ENCODE assay signal across 9 mouse cellular contexts in the genomic region with DNA sequence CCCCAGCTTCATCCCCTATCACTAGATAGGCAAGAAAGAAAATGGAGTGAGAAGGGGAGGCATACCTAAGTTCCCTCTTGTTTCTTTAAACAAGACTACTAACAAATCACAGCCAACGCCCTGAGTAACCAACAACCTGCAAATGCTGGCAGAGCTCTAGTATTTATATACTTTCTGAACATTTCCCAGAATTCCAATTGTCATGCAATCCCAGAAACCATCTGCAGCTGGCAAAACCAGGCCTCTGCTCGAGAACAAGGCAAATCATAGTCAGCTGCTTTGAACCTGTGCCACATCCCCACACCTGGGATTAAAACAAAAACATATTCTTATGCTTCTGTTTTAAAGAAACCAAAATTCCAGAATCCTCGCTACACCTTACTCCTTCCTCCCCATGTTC. TPM values are rescaled to one million over a fixed set of nuclear protein-coding genes. Genes with fewer than 3 reads are reported as not detected.
DNase-seq lines count a peak whose midpoint lies in the region; ATAC-seq lines count a peak whose summit lies in the region.
"Had no signal": no experiment of that assay in that cellular context is flagged by ENCODE, and none has a peak within 500 bp of the region (broad histone marks: within the 10 kb centered on the region; RNA-seq: fewer than 3 reads in every experiment).

No protein-coding gene starts in this region.

- 85% methylated on average over 3 of the region's 3 CpGs for WGBS in kidney, embryonic 14.5 days
- 90% methylated on average over 3 of the region's 3 CpGs for WGBS in embryonic facial prominence, embryonic 10.5 days
- 86% methylated on average over 3 of the region's 3 CpGs for WGBS in hindbrain, embryonic 16.5 days
- WGBS in midbrain, embryonic 14.5 days: 88% methylated on average over 3 of the region's 3 CpGs

- no peak overlapping the region for H3K27ac ChIP-seq in kidney, embryonic 14.5 days (ENCODE audit: low read depth, low read length)
- no peak overlapping the region for H3K27ac ChIP-seq in embryonic facial prominence, embryonic 10.5 days (replicated peaks)
- no peak overlapping the region for H3K27ac ChIP-seq in hindbrain, embryonic 16.5 days (ENCODE audit: low read depth, low read length)
- H3K27ac ChIP-seq in midbrain, embryonic 14.5 days (replicated peaks; ENCODE audit: low read depth, low read length): no peak overlapping the region

- H3K4me3 ChIP-seq in kidney, embryonic 14.5 days (ENCODE audit: low read length): peak overlapping the region; percentile 77
- H3K4me3 ChIP-seq in embryonic facial prominence, embryonic 10.5 days: peak overlapping the region; percentile 71
- H3K4me3 ChIP-seq in hindbrain, embryonic 16.5 days (ENCODE audit: low read length): peak overlapping the region; percentile 78; the same call in 1 of the 2 replicates
- peak overlapping the region; percentile 76 for H3K4me3 ChIP-seq in midbrain, embryonic 14.5 days (replicated peaks; ENCODE audit: low read depth, low read length)

- no peaks in the 10 kb centered on the region; the same call in 1 of the 2 replicates for H3K27me3 ChIP-seq in kidney, embryonic 14.5 days (ENCODE audit: control insufficient read depth, insufficient read depth, low read length)
- peaks cover 27% of the 10 kb centered on the region for H3K27me3 ChIP-seq in embryonic facial prominence, embryonic 10.5 days (replicated peaks; ENCODE audit: low read depth, poor library complexity, severe bottlenecking)
- peaks cover 4% of the 10 kb centered on the region for H3K27me3 ChIP-seq in hindbrain, embryonic 16.5 days (replicated peaks; ENCODE audit: control insufficient read depth, insufficient read depth, low read length)
- H3K27me3 ChIP-seq in midbrain, embryonic 14.5 days (ENCODE audit: control insufficient read depth, insufficient read depth, low read length): 0 out of 2 replicates have a peak, but pooled peaks cover 9% of the 10 kb centered on the region

- peaks cover 17% of the 10 kb centered on the region for H3K36me3 ChIP-seq in kidney, embryonic 14.5 days (ENCODE audit: control insufficient read depth, insufficient read depth, low read length)
- peaks cover 31% of the 10 kb centered on the region for H3K36me3 ChIP-seq in embryonic facial prominence, embryonic 10.5 days (replicated peaks)
- peaks cover 11% of the 10 kb centered on the region for H3K36me3 ChIP-seq in hindbrain, embryonic 16.5 days (ENCODE audit: control insufficient read depth, insufficient read depth, low read length)
- peaks cover 17% of the 10 kb centered on the region for H3K36me3 ChIP-seq in midbrain, embryonic 14.5 days (ENCODE audit: control insufficient read depth, insufficient read depth, low read length)

- H3K9me3 ChIP-seq in kidney, embryonic 14.5 days (ENCODE audit: control insufficient read depth, low read length): no peaks in the 10 kb centered on the region
- H3K9me3 ChIP-seq in embryonic facial prominence, embryonic 10.5 days: no peaks in the 10 kb centered on the region
- H3K9me3 ChIP-seq in hindbrain, embryonic 16.5 days (ENCODE audit: control insufficient read depth, low read length): no peaks in the 10 kb centered on the region
- H3K9me3 ChIP-seq in midbrain, embryonic 14.5 days (ENCODE audit: control insufficient read depth, low read length): no peaks in the 10 kb centered on the region

- no peak for ATAC-seq in kidney, embryonic 14.5 days (ENCODE audit: low FRiP score, low TSS enrichment)
- no peak for ATAC-seq in hindbrain, embryonic 16.5 days
- no peak for ATAC-seq in midbrain, embryonic 14.5 days (ENCODE audit: low FRiP score, low TSS enrichment)

- H3K9ac ChIP-seq in kidney, embryonic 14.5 days (ENCODE audit: low read depth, low read length): no peak overlapping the region
- no peak overlapping the region for H3K9ac ChIP-seq in hindbrain, embryonic 16.5 days (ENCODE audit: low read depth, low read length)
- no peak overlapping the region for H3K9ac ChIP-seq in midbrain, embryonic 14.5 days (replicated peaks; ENCODE audit: low read length)

- peak overlapping the region; percentile 68 for H3K4me2 ChIP-seq in kidney, embryonic 14.5 days (replicated peaks; ENCODE audit: low read depth, low read length)
- H3K4me2 ChIP-seq in hindbrain, embryonic 16.5 days (ENCODE audit: low read length): peak overlapping the region; percentile 77
- H3K4me2 ChIP-seq in midbrain, embryonic 14.5 days (ENCODE audit: low read length): peak overlapping the region; percentile 74

- no peak for DNase-seq in kidney, postnatal 36 days
- DNase-seq in embryonic facial prominence, embryonic 10.5 days (ENCODE audit: low spot score): no peak
- DNase-seq in midbrain, embryonic 14.5 days: no peak
- DNase-seq in right cerebral cortex, postnatal 25 days: no peak
- DNase-seq in spleen, adult 12 weeks (ENCODE audit: low spot score): no peak
- DNase-seq in lung, postnatal 4 days: no peak
- DNase-seq: cerebellum, postnatal 36 days had no signal

- H3K4me1 ChIP-seq in kidney, embryonic 14.5 days (ENCODE audit: control insufficient read depth, insufficient read depth, low read length): peaks cover 8% of the 10 kb centered on the region; the same call in 1 of the 2 replicates
- H3K4me1 ChIP-seq in embryonic facial prominence, embryonic 10.5 days: peaks cover 14% of the 10 kb centered on the region
- H3K4me1 ChIP-seq in hindbrain, embryonic 16.5 days (ENCODE audit: control insufficient read depth, insufficient read depth, low read depth, low read length): peaks cover 10% of the 10 kb centered on the region
- H3K4me1 ChIP-seq in midbrain, embryonic 14.5 days (ENCODE audit: control insufficient read depth, insufficient read depth, low read length): peaks cover 9% of the 10 kb centered on the region

RNA-seq across cellular contexts. Expression of a gene that starts 1.5 kb away (rescaled TPM):
- polyA plus RNA-seq in kidney, embryonic 14.5 days (2014; fragmentation: Nextera tagmentation; extraction: Ambion mirVana): 114 and 123 TPM in 2 replicates
- polyA plus RNA-seq in embryonic facial prominence, embryonic 10.5 days (2016; fragmentation: Nextera tagmentation; extraction: Ambion mirVana): 100 and 105 TPM in 2 replicates
- 115 and 126 TPM in 2 replicates for polyA plus RNA-seq in hindbrain, embryonic 16.5 days (2015; fragmentation: Nextera tagmentation; extraction: Ambion mirVana)
- 120 and 132 TPM in 2 replicates for polyA plus RNA-seq in midbrain, embryonic 14.5 days (2014; fragmentation: Nextera tagmentation; extraction: Ambion mirVana)

RNA-seq across cellular contexts. Expression of a gene that starts 5.6 kb away (rescaled TPM):
- polyA plus RNA-seq in kidney, embryonic 14.5 days (2014; fragmentation: Nextera tagmentation; extraction: Ambion mirVana): 74.4 and 87.9 TPM in 2 replicates
- 106 and 107 TPM in 2 replicates for polyA plus RNA-seq in embryonic facial prominence, embryonic 10.5 days (2016; fragmentation: Nextera tagmentation; extraction: Ambion mirVana)
- polyA plus RNA-seq in hindbrain, embryonic 16.5 days (2015; fragmentation: Nextera tagmentation; extraction: Ambion mirVana): 92.3 and 101 TPM in 2 replicates
- polyA plus RNA-seq in midbrain, embryonic 14.5 days (2014; fragmentation: Nextera tagmentation; extraction: Ambion mirVana): 92.6 and 98.9 TPM in 2 replicates

RNA-seq across cellular contexts. Expression of a gene that starts 12.4 kb away (rescaled TPM):
- 43.7 and 58.1 TPM in 2 replicates for polyA plus RNA-seq in kidney, embryonic 14.5 days (2014; fragmentation: Nextera tagmentation; extraction: Ambion mirVana)
- 52.0 and 57.5 TPM in 2 replicates for polyA plus RNA-seq in embryonic facial prominence, embryonic 10.5 days (2016; fragmentation: Nextera tagmentation; extraction: Ambion mirVana)
- 42.7 and 47.9 TPM in 2 replicates for polyA plus RNA-seq in hindbrain, embryonic 16.5 days (2015; fragmentation: Nextera tagmentation; extraction: Ambion mirVana)
- polyA plus RNA-seq in midbrain, embryonic 14.5 days (2014; fragmentation: Nextera tagmentation; extraction: Ambion mirVana): 43.2 and 46.8 TPM in 2 replicates

RNA-seq across cellular contexts. Expression of a gene that starts 23.2 kb away (rescaled TPM):
- 69.9 and 79.2 TPM in 2 replicates for polyA plus RNA-seq in kidney, embryonic 14.5 days (2014; fragmentation: Nextera tagmentation; extraction: Ambion mirVana)
- 68.7 and 70.8 TPM in 2 replicates for polyA plus RNA-seq in embryonic facial prominence, embryonic 10.5 days (2016; fragmentation: Nextera tagmentation; extraction: Ambion mirVana)
- 101 and 106 TPM in 2 replicates for polyA plus RNA-seq in hindbrain, embryonic 16.5 days (2015; fragmentation: Nextera tagmentation; extraction: Ambion mirVana)
- polyA plus RNA-seq in midbrain, embryonic 14.5 days (2014; fragmentation: Nextera tagmentation; extraction: Ambion mirVana): 101 and 105 TPM in 2 replicates

RNA-seq across cellular contexts. Expression of a gene that starts 35.6 kb away (rescaled TPM):
- 38.8 and 47.1 TPM in 2 replicates for polyA plus RNA-seq in kidney, embryonic 14.5 days (2014; fragmentation: Nextera tagmentation; extraction: Ambion mirVana)
- 50.3 and 50.4 TPM in 2 replicates for polyA plus RNA-seq in embryonic facial prominence, embryonic 10.5 days (2016; fragmentation: Nextera tagmentation; extraction: Ambion mirVana)
- polyA plus RNA-seq in hindbrain, embryonic 16.5 days (2015; fragmentation: Nextera tagmentation; extraction: Ambion mirVana): 46.5 and 49.5 TPM in 2 replicates
- polyA plus RNA-seq in midbrain, embryonic 14.5 days (2014; fragmentation: Nextera tagmentation; extraction: Ambion mirVana): 49.0 and 61.5 TPM in 2 replicates
